Mouse (Mus musculus): ENCODE data around the gene Med18. TPM values are rescaled to one million over a fixed set of nuclear protein-coding genes. Genes with fewer than 3 reads are reported as not detected.
"Not testable (repeated sequence)": the region's sequence is repeated elsewhere in the genome, so short reads cannot be mapped to it uniquely, and the experiment has no call there.

Gene Med18
- polyA plus RNA-seq, 1 experiment from 2014 or later = 1.9 TPM

- no peak overlapping the region for H3K27ac ChIP-seq
- no peak overlapping the region for H3K4me3 ChIP-seq (ENCODE audit: inconsistent target)
- WGBS (ENCODE audit: missing documents) = 61% methylated on average over 7 of the region's 8 CpGs
- H3K36me3 ChIP-seq (ENCODE audit: inconsistent target) = peaks cover 16% of the 10 kb centered on the region; the same call in 1 of the 2 replicates
- no peaks in the 10 kb centered on the region for H3K79me2 ChIP-seq (ENCODE audit: inconsistent target)
Measured at GRCm38 (mm10) chr4:132491057-132491456, 27.3 kb upstream of the Med18 start.

GRCm38 (mm10) chr4:132490273-132491010 lies 26.7 kb upstream of the Med18 start:
- Histone ChIP-seq H3K4me3 (ENCODE audit: inconsistent target) (no peak overlapping the region), H3K36me3 (ENCODE audit: inconsistent target) (peaks cover 10% of the 10 kb centered on the region; the same call in 1 of the 2 replicates), H3K79me2 (ENCODE audit: inconsistent target) (no peaks in the 10 kb centered on the region), H3K27ac (no peak overlapping the region)
- 34% methylated on average over 10 of the region's 15 CpGs for WGBS (ENCODE audit: missing documents)

GRCm38 (mm10) chr4:132488976-132489375 lies 25.3 kb upstream of the Med18 start:
- H3K27ac ChIP-seq = no peak overlapping the region
- no peak overlapping the region for H3K4me3 ChIP-seq (ENCODE audit: inconsistent target)
- WGBS (ENCODE audit: missing documents) = 80% methylated on average over 6 of the region's 6 CpGs
- peaks cover 8% of the 10 kb centered on the region; the same call in 1 of the 2 replicates for H3K36me3 ChIP-seq (ENCODE audit: inconsistent target)
- H3K79me2 ChIP-seq (ENCODE audit: inconsistent target) = no peaks in the 10 kb centered on the region

- Histone ChIP-seq H3K4me3 (ENCODE audit: inconsistent target) (no peak overlapping the region), H3K36me3 (ENCODE audit: inconsistent target) (peaks cover 5% of the 10 kb centered on the region; the same call in 1 of the 2 replicates), H3K27ac (no peak overlapping the region), H3K79me2 (ENCODE audit: inconsistent target) (no peaks in the 10 kb centered on the region)
- whole genome bisulfite sequencing (ENCODE audit: missing documents) = 65% methylated on average over 3 of the region's 3 CpGs
Measured at GRCm38 (mm10) chr4:132488521-132488920, 24.8 kb upstream of the Med18 start.

- Histone ChIP-seq H3K4me3 (ENCODE audit: inconsistent target) (no peak overlapping the region), H3K27ac (no peak overlapping the region)
- 93% methylated on average over 5 of the region's 5 CpGs for WGBS (ENCODE audit: missing documents)
Measured at GRCm38 (mm10) chr4:132484820-132485219, 21.1 kb upstream of the Med18 start.

GRCm38 (mm10) chr4:132484231-132484630 lies 20.5 kb upstream of the Med18 start:
- no peak overlapping the region for H3K27ac ChIP-seq

More at GRCm38 (mm10) chr4:132484820-132485219, 21.1 kb upstream of the Med18 start:
- no peaks in the 10 kb centered on the region for H3K79me2 ChIP-seq (ENCODE audit: inconsistent target)
- H3K36me3 ChIP-seq (ENCODE audit: inconsistent target) = no peaks in the 10 kb centered on the region

GRCm38 (mm10) chr4:132482956-132483608 lies 19.4 kb upstream of the Med18 start:
- WGBS (ENCODE audit: missing documents) = 94% methylated on average over 13 of the region's 13 CpGs
- Histone ChIP-seq H3K4me3 (ENCODE audit: inconsistent target) (no peak overlapping the region), H3K79me2 (ENCODE audit: inconsistent target) (no peaks in the 10 kb centered on the region), H3K27ac (no peak overlapping the region), H3K36me3 (ENCODE audit: inconsistent target) (no peaks in the 10 kb centered on the region)

More at GRCm38 (mm10) chr4:132484231-132484630, 20.5 kb upstream of the Med18 start:
- no peak overlapping the region for H3K4me3 ChIP-seq (ENCODE audit: inconsistent target)
- H3K79me2 ChIP-seq (ENCODE audit: inconsistent target) = no peaks in the 10 kb centered on the region
- no peaks in the 10 kb centered on the region for H3K36me3 ChIP-seq (ENCODE audit: inconsistent target)
- 96% methylated on average over 4 of the region's 4 CpGs for WGBS (ENCODE audit: missing documents)

GRCm38 (mm10) chr4:132482104-132482503 lies 18.4 kb upstream of the Med18 start:
- 83% methylated on average over 2 of the region's 3 CpGs for WGBS (ENCODE audit: missing documents)
- not testable (repeated sequence) for H3K27ac ChIP-seq; H3K4me3 ChIP-seq (ENCODE audit: inconsistent target); H3K79me2 ChIP-seq (ENCODE audit: inconsistent target); H3K36me3 ChIP-seq (ENCODE audit: inconsistent target)

- H3K4me3 ChIP-seq (ENCODE audit: inconsistent target) = no peak overlapping the region
- no peak overlapping the region for H3K27ac ChIP-seq
- H3K36me3 ChIP-seq (ENCODE audit: inconsistent target) = no peaks in the 10 kb centered on the region
- WGBS (ENCODE audit: missing documents) = 91% methylated on average over 8 of the region's 8 CpGs
- H3K79me2 ChIP-seq (ENCODE audit: inconsistent target) = no peaks in the 10 kb centered on the region
Measured at GRCm38 (mm10) chr4:132477833-132478232, 14.1 kb upstream of the Med18 start.

GRCm38 (mm10) chr4:132475895-132476878 lies 12.5 kb upstream of the Med18 start:
- Histone ChIP-seq H3K4me3 (ENCODE audit: inconsistent target) (no peak overlapping the region), H3K27ac (peak overlapping the region; percentile 17), H3K36me3 (ENCODE audit: inconsistent target) (no peaks in the 10 kb centered on the region), H3K79me2 (ENCODE audit: inconsistent target) (no peaks in the 10 kb centered on the region)
- WGBS (ENCODE audit: missing documents) = 49% methylated on average over 13 of the region's 13 CpGs

- Histone ChIP-seq H3K36me3 (ENCODE audit: inconsistent target) (no peaks in the 10 kb centered on the region), H3K79me2 (ENCODE audit: inconsistent target) (no peaks in the 10 kb centered on the region), H3K27ac (no peak overlapping the region), H3K4me3 (ENCODE audit: inconsistent target) (no peak overlapping the region)
- 51% methylated on average over 4 of the region's 4 CpGs for WGBS (ENCODE audit: missing documents)
Measured at GRCm38 (mm10) chr4:132474631-132475030, 10.9 kb upstream of the Med18 start.

GRCm38 (mm10) chr4:132473411-132473810 lies 9.7 kb upstream of the Med18 start:
- 41% methylated on average over 8 of the region's 9 CpGs for WGBS (ENCODE audit: missing documents)
- Histone ChIP-seq H3K4me3 (ENCODE audit: inconsistent target) (no peak overlapping the region), H3K79me2 (ENCODE audit: inconsistent target) (no peaks in the 10 kb centered on the region), H3K36me3 (ENCODE audit: inconsistent target) (no peaks in the 10 kb centered on the region), H3K27ac (no peak overlapping the region)

- Histone ChIP-seq H3K4me3 (ENCODE audit: inconsistent target) (no peak overlapping the region), H3K27ac (no peak overlapping the region), H3K79me2 (ENCODE audit: inconsistent target) (no peaks in the 10 kb centered on the region), H3K36me3 (ENCODE audit: inconsistent target) (no peaks in the 10 kb centered on the region)
- WGBS (ENCODE audit: missing documents) = 32% methylated on average over 3 of the region's 3 CpGs
Measured at GRCm38 (mm10) chr4:132469873-132470272, 6.2 kb upstream of the Med18 start.

- peak overlapping the region; percentile 74 for H3K27ac ChIP-seq
- peak overlapping the region; percentile 99 for H3K4me3 ChIP-seq (ENCODE audit: inconsistent target)
- 0% methylated on average over 5 of the region's 5 CpGs for WGBS (ENCODE audit: missing documents)
- peaks cover 44% of the 10 kb centered on the region for H3K79me2 ChIP-seq (ENCODE audit: inconsistent target)
- H3K36me3 ChIP-seq (ENCODE audit: inconsistent target) = peaks cover 17% of the 10 kb centered on the region
Measured at GRCm38 (mm10) chr4:132464255-132464613, 513 bp upstream of the Med18 start.
